Mouse (Mus musculus) liver, embryonic 13.5 days (tissue): ENCODE results near the gene Cma2. TPM values are rescaled to one million over a fixed set of nuclear protein-coding genes. Genes with fewer than 3 reads are reported as not detected.
A peak's percentile ranks its signal among the peaks of the same experiment; 100 is the strongest.

Experiments used
- ATAC-seq: fragments of 200-750 bp; cut with Nextera tagmentation; 2 replicates; pipeline ENCODE4 v1.8.0; 2017; ENCODE audit warnings: low read depth, mild to moderate bottlenecking, moderate number of reproducible peaks, moderate library complexity
- DNase-seq: peaks from one replicate; pipeline ENCODE4 v3.0.0; 2022
- H3K27ac ChIP-seq: fragments of 300-500 bp; sonication (generic); 2 replicates; pipeline ENCODE4 v1.5.1; 2015; ENCODE audit warnings: moderate library complexity, mild to moderate bottlenecking, inconsistent platforms
- H3K27me3 ChIP-seq: fragments of 300-500 bp; sonication (generic); 2 replicates; pipeline ENCODE4 v1.6.1; 2015; ENCODE audit warnings: mild to moderate bottlenecking, inconsistent platforms
- H3K36me3 ChIP-seq: fragments of 300-500 bp; sonication (generic); 2 replicates; pipeline ENCODE4 v1.6.1; 2015; ENCODE audit warnings: mild to moderate bottlenecking, inconsistent platforms
- H3K4me1 ChIP-seq: fragments of 300-500 bp; sonication (generic); replicated peaks from 2 replicates; pipeline ENCODE4 v1.6.1; 2015; ENCODE audit warnings: inconsistent platforms
- H3K4me2 ChIP-seq: fragments of 300-500 bp; sonication (generic); 2 replicates; pipeline ENCODE4 v1.6.1; 2015; ENCODE audit warnings: inconsistent platforms, mild to moderate bottlenecking, moderate library complexity
- H3K4me3 ChIP-seq: fragments of 300-500 bp; sonication (generic); replicated peaks from 2 replicates; pipeline ENCODE4 v1.5.1; 2015; ENCODE audit warnings: mild to moderate bottlenecking, inconsistent platforms
- H3K9ac ChIP-seq: fragments of 300-500 bp; sonication (generic); 2 replicates; pipeline ENCODE4 v1.6.1; 2015; ENCODE audit warnings: mild to moderate bottlenecking, inconsistent platforms
- H3K9me3 ChIP-seq: fragments of 300-500 bp; sonication (generic); replicated peaks from 2 replicates; pipeline ENCODE4 v1.6.1; 2016; ENCODE audit warnings: inconsistent platforms
- WGBS: fragments of 180-500 bp; shearing (Covaris S2); methylation state at CpG from one replicate; pipeline ENCODE4 v1.1.7; 2015; ENCODE audit not compliant: insufficient replicate concordance; 5-methylcytosine and 5-hydroxymethylcytosine counted together
- polyA plus RNA-seq: library from polyadenylated mRNA; unstranded; fragments of >200 nt; fragmentation: Nextera tagmentation; extraction: Ambion mirVana; gene quantifications from 2 replicates; pipeline ENCODE4 v1.2.1, GENCODE M21; 2015

Gene Cma2
- not detected in 2 replicates for polyA plus RNA-seq

- ATAC-seq (no peak), DNase-seq (no peak)
- 58% methylated on average over 6 of the region's 6 CpGs for WGBS
- Histone ChIP-seq H3K36me3 (no peaks in the 10 kb centered on the region), H3K9ac (no peak within 1 kb of the TSS), H3K27ac (no peak within 1 kb of the TSS), H3K4me3 (no peak within 1 kb of the TSS), H3K9me3 (no peaks in the 10 kb centered on the region), H3K4me2 (no peak within 1 kb of the TSS), H3K27me3 (no peaks in the 10 kb centered on the region; the same call in 1 of the 2 replicates), H3K4me1 (peaks cover 13% of the 10 kb centered on the region)
Measured at GRCm38 (mm10) chr14:55950346-55951030, at the start of gene Cma2. TSS of gene Cma2 (plus strand) at chr14:55950980.

GRCm38 (mm10) chr14:55905518-55905917, 45.3 kb upstream of the Cma2 start:
- H3K4me1 ChIP-seq, result peaks cover 10% of the 10 kb centered on the region
- WGBS, result 17% methylated on average over 1 of the region's 1 CpGs
- H3K4me3 ChIP-seq, result no peak overlapping the region
- ATAC-seq (no peak), DNase-seq (no peak)
- no peak overlapping the region for H3K9ac ChIP-seq
- no peak overlapping the region for H3K4me2 ChIP-seq
- H3K27ac ChIP-seq, result no peak overlapping the region
- 0 out of 2 replicates have a peak, but pooled peaks cover 3% of the 10 kb centered on the region for H3K27me3 ChIP-seq
- no peaks in the 10 kb centered on the region for H3K9me3 ChIP-seq
- no peaks in the 10 kb centered on the region for H3K36me3 ChIP-seq

GRCm38 (mm10) chr14:55913406-55913805, 37.4 kb upstream of the Cma2 start:
- DNase-seq, result no peak
- Histone ChIP-seq H3K4me2 (no peak overlapping the region), H3K9ac (no peak overlapping the region), H3K4me1 (no peaks in the 10 kb centered on the region), H3K36me3 (no peaks in the 10 kb centered on the region), H3K27ac (no peak overlapping the region), H3K27me3 (no peaks in the 10 kb centered on the region), H3K9me3 (no peaks in the 10 kb centered on the region), H3K4me3 (no peak overlapping the region)
- no peak for ATAC-seq
- WGBS, result 19% methylated on average over 4 of the region's 4 CpGs

DNA sequence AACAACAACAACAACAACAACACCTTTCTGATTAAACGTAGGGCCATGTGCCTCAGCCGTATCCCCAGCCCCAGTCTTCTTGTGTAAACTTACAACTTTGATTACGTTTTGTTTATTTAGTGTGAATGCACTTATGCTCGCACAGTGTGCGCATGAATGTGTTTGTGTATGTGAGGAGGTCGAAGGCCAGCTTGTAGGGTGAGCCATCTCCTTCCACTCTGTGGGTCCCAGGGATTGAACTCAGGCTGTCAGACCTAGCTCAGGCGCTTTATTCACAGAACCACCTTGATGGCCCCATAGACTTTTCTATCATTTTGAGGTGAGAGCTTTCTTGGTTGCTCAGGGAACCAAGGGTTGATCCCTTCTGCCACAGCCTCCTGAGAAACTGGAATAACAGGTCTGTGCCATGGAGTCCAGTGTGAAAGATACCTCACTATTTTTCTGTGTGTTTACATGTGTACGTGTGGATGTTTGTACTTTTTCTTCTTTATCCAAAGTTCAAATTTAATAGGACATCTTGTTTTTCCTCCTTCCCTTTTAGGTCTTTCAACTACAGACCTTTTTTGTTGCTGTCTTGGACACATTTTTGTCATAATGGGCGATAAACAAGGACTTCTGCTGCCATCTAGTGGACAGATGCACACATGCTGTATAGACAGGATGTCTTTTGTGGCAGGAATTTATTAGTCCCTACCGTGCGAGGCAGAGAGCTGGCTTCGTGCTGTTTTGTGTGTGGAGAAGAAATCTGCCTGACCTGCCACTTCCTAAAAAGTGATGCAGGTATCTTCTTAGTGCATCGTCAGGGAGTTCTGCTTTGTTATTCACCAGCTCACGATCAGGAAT, 32.3 kb upstream of the Cma2 start:
- H3K4me1 ChIP-seq, result peaks cover 24% of the 10 kb centered on the region
- no peak overlapping the region for H3K9ac ChIP-seq
- no peak for ATAC-seq
- H3K27me3 ChIP-seq, result no peaks in the 10 kb centered on the region
- no peaks in the 10 kb centered on the region for H3K36me3 ChIP-seq
- no peak overlapping the region for H3K27ac ChIP-seq
- H3K4me3 ChIP-seq, result no peak overlapping the region
- DNase-seq, result peak; percentile 59
- H3K9me3 ChIP-seq, result no peaks in the 10 kb centered on the region
- H3K4me2 ChIP-seq, result no peak overlapping the region
- WGBS, result 32% methylated on average over 14 of the region's 14 CpGs

GRCm38 (mm10) chr14:55922475-55923232, 28.1 kb upstream of the Cma2 start:
- ATAC-seq (peak; percentile 85), DNase-seq (peak; percentile 56)
- Histone ChIP-seq H3K4me2 (peak overlapping the region; percentile 42), H3K9ac (0 out of 2 replicates have a peak overlapping the region, but pooled peaks have one; percentile 33), H3K27ac (peak overlapping the region; percentile 76), H3K4me3 (peak overlapping the region; percentile 0), H3K4me1 (peaks cover 46% of the 10 kb centered on the region), H3K9me3 (no peaks in the 10 kb centered on the region), H3K36me3 (no peaks in the 10 kb centered on the region), H3K27me3 (no peaks in the 10 kb centered on the region)
- 8% methylated on average over 7 of the region's 7 CpGs for WGBS

DNA sequence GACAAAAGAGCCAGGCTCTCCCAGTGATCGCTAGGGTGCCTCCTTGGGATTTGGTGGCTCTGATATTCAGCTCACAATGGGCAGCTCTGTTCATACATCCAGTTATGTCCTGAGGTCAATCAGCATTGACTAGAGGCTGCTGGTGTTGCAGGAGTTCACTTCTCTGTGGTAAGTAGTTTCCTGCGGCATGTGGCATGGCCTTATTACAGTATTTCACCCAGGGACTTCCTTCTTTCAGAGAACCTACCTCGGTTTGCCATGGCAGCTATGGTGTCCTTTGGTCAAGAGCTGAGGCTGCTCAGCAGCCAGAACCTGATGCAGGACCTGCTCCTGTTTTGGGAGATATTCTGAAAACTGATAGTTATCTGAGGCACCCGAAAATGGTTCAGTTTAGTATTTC, 23.9 kb upstream of the Cma2 start:
- Histone ChIP-seq H3K4me2 (no peak overlapping the region), H3K9me3 (no peaks in the 10 kb centered on the region), H3K9ac (no peak overlapping the region), H3K4me3 (no peak overlapping the region), H3K27ac (no peak overlapping the region), H3K36me3 (no peaks in the 10 kb centered on the region), H3K27me3 (no peaks in the 10 kb centered on the region), H3K4me1 (peaks cover 46% of the 10 kb centered on the region)
- WGBS, result 40% methylated on average over 4 of the region's 4 CpGs
- DNase-seq (no peak), ATAC-seq (no peak)

DNA sequence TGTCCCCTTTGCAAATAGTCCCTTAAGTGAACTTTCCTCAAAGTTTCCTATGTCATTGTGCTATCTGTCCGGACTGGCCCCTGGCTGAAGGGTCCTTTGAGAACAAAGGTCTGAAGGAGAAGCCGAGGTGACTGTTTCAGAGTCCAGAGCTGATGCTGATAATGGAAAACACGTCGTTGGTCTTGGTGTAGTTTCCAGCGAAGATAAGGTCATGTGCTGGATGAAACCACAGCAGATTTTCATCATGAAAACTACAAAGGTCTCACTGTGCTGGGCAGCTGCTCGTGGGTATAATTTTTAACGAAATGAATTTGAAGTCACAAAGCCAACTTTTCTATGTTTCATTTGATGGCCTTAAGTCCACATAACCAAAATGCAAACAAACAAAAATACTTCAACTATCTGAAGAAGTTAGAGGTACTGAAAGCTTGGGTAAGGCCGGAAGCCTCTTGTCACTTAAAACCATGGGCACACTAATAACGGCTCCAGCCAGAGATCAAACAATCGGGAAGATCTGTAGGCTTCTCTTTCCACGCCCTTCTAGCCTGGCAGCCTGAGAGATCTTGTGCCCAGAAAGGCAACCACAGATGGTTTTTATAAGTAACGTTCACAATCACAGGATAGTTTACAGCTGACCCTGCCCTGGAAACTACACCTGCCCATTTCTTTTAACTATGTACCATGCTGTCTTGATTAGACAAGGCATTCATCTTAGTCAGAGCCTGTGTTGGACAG, 21.4 kb upstream of the Cma2 start:
- 39% methylated on average over 12 of the region's 12 CpGs for WGBS
- H3K9ac ChIP-seq, result no peak overlapping the region

GRCm38 (mm10) chr14:55933586-55933985, 17.2 kb upstream of the Cma2 start:
- H3K36me3 ChIP-seq, result no peaks in the 10 kb centered on the region
- H3K9me3 ChIP-seq, result no peaks in the 10 kb centered on the region
- ATAC-seq (no peak), DNase-seq (no peak)
- WGBS, result 38% methylated on average over 7 of the region's 7 CpGs
- no peaks in the 10 kb centered on the region for H3K27me3 ChIP-seq
- H3K27ac ChIP-seq, result no peak overlapping the region
- no peak overlapping the region for H3K4me2 ChIP-seq
- H3K4me1 ChIP-seq, result peaks cover 9% of the 10 kb centered on the region; the same call in 1 of the 2 replicates
- H3K9ac ChIP-seq, result no peak overlapping the region
- no peak overlapping the region for H3K4me3 ChIP-seq

More for the DNA sequence above, 21.4 kb upstream of the Cma2 start:
- H3K4me3 ChIP-seq, result no peak overlapping the region
- ATAC-seq, result no peak
- no peak for DNase-seq
- H3K4me1 ChIP-seq, result peaks cover 29% of the 10 kb centered on the region
- no peak overlapping the region for H3K27ac ChIP-seq
- no peak overlapping the region for H3K4me2 ChIP-seq
- no peaks in the 10 kb centered on the region for H3K9me3 ChIP-seq
- no peaks in the 10 kb centered on the region for H3K27me3 ChIP-seq
- no peaks in the 10 kb centered on the region for H3K36me3 ChIP-seq

GRCm38 (mm10) chr14:55940070-55940800, 10.5 kb upstream of the Cma2 start:
- Histone ChIP-seq H3K4me3 (no peak overlapping the region), H3K4me2 (no peak overlapping the region), H3K27me3 (no peaks in the 10 kb centered on the region), H3K4me1 (peaks cover 12% of the 10 kb centered on the region), H3K36me3 (no peaks in the 10 kb centered on the region), H3K27ac (no peak overlapping the region), H3K9me3 (no peaks in the 10 kb centered on the region), H3K9ac (no peak overlapping the region)
- no peak for DNase-seq
- no peak for ATAC-seq
- WGBS, result 36% methylated on average over 7 of the region's 7 CpGs

DNA sequence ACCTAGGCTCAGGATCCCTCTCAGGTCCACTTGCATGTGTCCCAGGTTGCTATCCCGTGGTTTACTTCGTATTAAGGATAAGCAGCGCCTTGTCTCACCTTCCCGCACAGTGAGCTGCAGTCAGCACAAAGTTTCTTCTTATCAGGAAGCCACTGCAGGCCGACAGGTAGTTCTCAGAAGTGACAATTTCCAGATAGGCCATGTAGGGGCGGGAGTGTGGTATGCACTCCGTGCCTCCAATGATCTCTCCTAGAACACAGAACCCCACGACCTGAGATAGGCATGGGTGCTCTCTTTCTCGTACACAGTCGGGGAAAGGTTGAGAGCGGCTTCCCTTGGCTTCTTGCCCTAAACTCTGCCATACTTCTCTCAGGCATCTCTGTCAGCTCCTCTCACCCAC, 7.2 kb upstream of the Cma2 start:
- ATAC-seq (peak; percentile 53; the same call in 1 of the 2 replicates), DNase-seq (no peak)
- WGBS, result 34% methylated on average over 11 of the region's 11 CpGs
- Histone ChIP-seq H3K27ac (no peak overlapping the region), H3K9me3 (no peaks in the 10 kb centered on the region), H3K36me3 (no peaks in the 10 kb centered on the region), H3K4me3 (no peak overlapping the region), H3K4me1 (peaks cover 19% of the 10 kb centered on the region), H3K4me2 (no peak overlapping the region), H3K9ac (no peak overlapping the region), H3K27me3 (no peaks in the 10 kb centered on the region)
